Mouse (Mus musculus) c-Kit-positive CD71-positive TER-119-negative erythroid progenitor cells, embryonic 14.5 days (primary cell): ENCODE data around the gene Alad.
A peak's percentile ranks its signal among the peaks of the same experiment; 100 is the strongest.

Experiments
- DNase-seq: peaks from one replicate; pipeline ENCODE4 v3.0.0-alpha.2; 2013; ENCODE audit warnings: low read depth

The Alad gene

GRCm38 (mm10) chr4:62517538-62518415, 1.9 kb downstream of the Alad start:
- DNase-seq, result no peak

GRCm38 (mm10) chr4:62517046-62517445, 2.7 kb downstream of the Alad start:
- no peak for DNase-seq

GRCm38 (mm10) chr4:62516579-62516978, 3.1 kb downstream of the Alad start:
- DNase-seq, result peak; percentile 100

- no peak for DNase-seq
Measured at GRCm38 (mm10) chr4:62516079-62516478, 3.6 kb downstream of the Alad start.

GRCm38 (mm10) chr4:62515490-62515889, 4.2 kb downstream of the Alad start:
- no peak for DNase-seq

GRCm38 (mm10) chr4:62514995-62515394, 4.7 kb downstream of the Alad start:
- no peak for DNase-seq

- no peak for DNase-seq
Measured at GRCm38 (mm10) chr4:62513998-62514506, 5.7 kb downstream of the Alad start.

GRCm38 (mm10) chr4:62509946-62510345, 9.8 kb downstream of the Alad start:
- DNase-seq, result no peak

GRCm38 (mm10) chr4:62508839-62509238, 10.9 kb downstream of the Alad start:
- DNase-seq, result no peak

- DNase-seq, result peak; percentile 69
Measured at GRCm38 (mm10) chr4:62506798-62507197, 12.9 kb downstream of the Alad start.

- no peak for DNase-seq
Measured at GRCm38 (mm10) chr4:62505991-62506390, 13.7 kb downstream of the Alad start.

- DNase-seq, result no peak
Measured at GRCm38 (mm10) chr4:62503374-62503970, 16.2 kb downstream of the Alad start, which contains the start of gene Hdhd3. Gene Hdhd3, minus strand, starts transcription at chr4:62503467.

- DNase-seq, result no peak
Measured at GRCm38 (mm10) chr4:62502969-62503368, 16.7 kb downstream of the Alad start.

GRCm38 (mm10) chr4:62501964-62502732, 17.6 kb downstream of the Alad start:
- peak; percentile 94 for DNase-seq

- DNase-seq, result no peak
Measured at GRCm38 (mm10) chr4:62501534-62501933, 18.2 kb downstream of the Alad start.

- no peak for DNase-seq
Measured at GRCm38 (mm10) chr4:62500799-62501198, 18.9 kb downstream of the Alad start.

- DNase-seq, result no peak
Measured at GRCm38 (mm10) chr4:62496815-62497214, 22.9 kb downstream of the Alad start.

- DNase-seq, result no peak
Measured at GRCm38 (mm10) chr4:62495946-62496345, 23.8 kb downstream of the Alad start.

GRCm38 (mm10) chr4:62494230-62494629, 25.5 kb downstream of the Alad start:
- DNase-seq, result no peak

- DNase-seq, result no peak
Measured at GRCm38 (mm10) chr4:62492682-62493081, 27.0 kb downstream of the Alad start.

- DNase-seq, result no peak
Measured at GRCm38 (mm10) chr4:62487914-62488313, 31.8 kb downstream of the Alad start.

- DNase-seq, result no peak
Measured at GRCm38 (mm10) chr4:62487172-62487571, 32.5 kb downstream of the Alad start.
